Mouse (Mus musculus): ENCODE measurements around the gene Apoa1.
A peak's percentile ranks its signal among the peaks of the same experiment; 100 is the strongest.

Gene Apoa1

DNA sequence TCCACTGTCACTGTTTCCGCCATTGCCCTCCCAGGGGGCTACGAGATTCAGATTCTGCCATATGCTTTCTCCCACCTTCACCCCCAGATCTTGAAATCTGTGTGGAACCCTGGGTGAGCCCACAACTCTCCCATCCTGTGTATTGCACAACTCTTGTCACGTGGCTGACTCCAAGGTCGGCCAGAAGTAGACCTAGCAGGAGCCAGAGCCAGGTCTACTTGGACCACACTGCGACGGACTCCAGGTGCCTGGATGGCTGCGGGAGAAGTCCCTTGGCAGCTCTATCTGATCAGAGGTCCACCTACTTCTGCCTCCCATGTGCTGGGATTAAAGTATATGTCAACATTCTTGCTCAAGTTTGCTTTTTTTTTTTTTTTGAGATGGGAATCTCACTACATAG is 32.8 kb downstream of the Apoa1 start:
- TF ChIP-seq GATA4 (IDR thresholded peaks at IDR 0.05; ENCODE audit: insufficient replicate concordance, low read length), result peak; percentile 24; the same call in 1 of the 2 replicates

- TF ChIP-seq GATA4 (IDR thresholded peaks at IDR 0.05; ENCODE audit: insufficient replicate concordance, low read length), result no peak
Observed at GRCm38 (mm10) chr9:46268343-46268873, 40.0 kb downstream of the Apoa1 start, which contains the start of gene Apoa5. Gene Apoa5, plus strand, starts transcription at chr9:46268633.

GRCm38 (mm10) chr9:46269125-46269524 is 40.7 kb downstream of the Apoa1 start:
- no peak for TF ChIP-seq GATA4 (IDR thresholded peaks at IDR 0.05; ENCODE audit: insufficient replicate concordance, low read length)

- TF ChIP-seq GATA4 (IDR thresholded peaks at IDR 0.05; ENCODE audit: insufficient replicate concordance, low read length), result no peak
Observed at GRCm38 (mm10) chr9:46270782-46271181, 42.4 kb downstream of the Apoa1 start.

- peak; percentile 69; the same call in 1 of the 2 replicates for TF ChIP-seq GATA4 (IDR thresholded peaks at IDR 0.05; ENCODE audit: insufficient replicate concordance, low read length)
Observed at GRCm38 (mm10) chr9:46272070-46272469, 43.7 kb downstream of the Apoa1 start.

GRCm38 (mm10) chr9:46272677-46273454 is 44.5 kb downstream of the Apoa1 start, which contains the start of gene Zpr1:
Gene Zpr1, plus strand, starts transcription at chr9:46273064.
- TF ChIP-seq GATA4 (IDR thresholded peaks at IDR 0.05; ENCODE audit: insufficient replicate concordance, low read length), result peak; percentile 64; the same call in 1 of the 2 replicates

DNA sequence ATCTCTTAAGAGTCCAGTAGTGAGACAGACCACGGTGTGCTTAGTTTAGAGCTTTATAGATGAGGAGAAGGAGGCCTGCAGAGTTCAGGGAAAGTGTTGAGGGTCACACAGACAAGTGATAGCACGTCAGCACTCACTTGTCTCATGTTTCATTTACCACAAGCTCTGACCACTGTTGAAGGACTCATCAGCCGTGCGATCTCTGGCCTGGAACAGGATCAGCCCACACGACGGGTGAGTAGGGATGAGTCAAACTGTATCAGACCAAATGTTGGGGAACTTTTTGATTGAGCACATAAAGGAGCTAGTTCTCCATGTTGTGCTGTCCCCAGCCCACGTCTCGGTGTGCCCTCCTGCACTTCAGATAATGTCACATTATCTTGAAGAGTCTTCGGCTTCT is 46.1 kb downstream of the Apoa1 start:
- TF ChIP-seq GATA4 (IDR thresholded peaks at IDR 0.05; ENCODE audit: insufficient replicate concordance, low read length), result no peak

Data from liver, adult (tissue).